Mouse (Mus musculus) kidney, adult 9 months (tissue): ENCODE data around the gene Gbp3.

Source experiments
- DNase-seq: peaks from one replicate; pipeline ENCODE4 v3.0.0; 2022

The Gbp3 gene

DNA sequence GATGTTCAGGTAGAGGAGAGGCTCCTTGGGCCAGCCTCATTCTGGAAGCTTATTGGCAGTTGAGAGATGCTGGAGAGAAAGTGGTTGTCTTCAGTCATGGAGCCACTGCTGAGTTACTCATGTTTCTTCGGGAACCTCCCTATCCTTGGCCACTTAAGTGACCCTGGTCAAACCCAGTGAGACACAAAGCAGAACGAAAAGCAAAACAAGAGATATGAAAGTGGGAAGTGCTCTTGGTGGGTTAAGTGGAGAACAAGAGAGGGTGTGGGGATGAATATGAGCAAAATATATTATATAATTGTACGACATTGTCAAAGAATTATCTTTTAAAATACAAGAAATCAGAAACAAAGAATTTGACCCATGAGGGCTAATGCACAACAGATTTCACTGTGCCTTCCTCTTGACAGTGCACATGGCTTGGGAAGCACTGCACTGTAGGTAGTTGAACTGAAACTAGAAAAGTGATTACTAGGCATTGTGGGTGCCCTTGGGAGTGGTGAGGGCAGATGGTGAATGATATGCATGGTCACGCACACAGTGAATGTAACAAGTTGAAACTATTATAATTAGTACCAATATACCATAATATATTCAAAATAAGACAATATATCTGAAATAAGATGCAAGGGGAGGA lies 30.7 kb downstream of the Gbp3 start:
- no peak for DNase-seq

- DNase-seq, result no peak
Measured at GRCm38 (mm10) chr3:142594547-142594946, 34.7 kb downstream of the Gbp3 start, which contains the start of gene Gbp2b. Gbp2b (plus strand) TSS chr3:142594847.

GRCm38 (mm10) chr3:142597923-142598322 lies 38.1 kb downstream of the Gbp3 start:
- no peak for DNase-seq

DNA sequence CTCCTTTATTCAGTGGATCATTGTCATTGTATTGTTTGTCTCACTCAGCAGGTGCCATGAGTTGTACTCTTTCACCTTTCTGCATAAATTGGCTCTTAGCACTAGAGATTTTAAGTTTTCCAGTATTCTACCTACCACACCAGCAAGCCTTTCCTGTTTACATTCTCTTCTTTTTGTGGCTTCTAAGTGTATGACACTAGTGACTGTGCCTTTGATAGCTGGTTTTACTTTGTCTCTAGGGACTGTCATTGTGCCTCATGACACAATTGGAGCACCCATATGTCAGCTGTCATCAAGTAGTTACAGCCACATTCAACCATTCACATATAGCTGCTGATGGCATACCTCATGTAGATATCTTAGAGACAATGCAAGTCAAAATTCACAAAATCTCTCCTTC lies 41.8 kb downstream of the Gbp3 start:
- no peak for DNase-seq

DNA sequence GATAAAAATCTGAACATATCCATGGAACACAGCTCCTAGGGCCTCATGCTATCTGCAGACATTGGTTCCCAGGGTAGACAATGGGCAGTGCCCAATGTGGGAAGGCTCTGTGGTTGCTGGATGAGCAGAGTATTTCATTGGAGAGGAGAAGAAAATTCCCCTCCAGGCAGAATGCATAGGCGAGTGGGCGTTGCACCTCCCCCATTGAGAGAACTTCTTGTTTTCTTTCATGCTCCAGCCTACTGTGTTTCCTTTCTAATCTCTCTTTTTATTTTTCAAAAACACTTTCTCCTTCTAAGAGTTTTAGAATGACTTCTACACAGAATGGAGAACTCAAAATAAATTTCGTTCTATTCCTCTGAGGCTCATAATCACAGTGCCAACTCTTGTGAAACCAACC lies 58.8 kb downstream of the Gbp3 start:
- no peak for DNase-seq

GRCm38 (mm10) chr3:142619606-142620005 lies 59.8 kb downstream of the Gbp3 start:
- DNase-seq, result peak; percentile 8

DNA sequence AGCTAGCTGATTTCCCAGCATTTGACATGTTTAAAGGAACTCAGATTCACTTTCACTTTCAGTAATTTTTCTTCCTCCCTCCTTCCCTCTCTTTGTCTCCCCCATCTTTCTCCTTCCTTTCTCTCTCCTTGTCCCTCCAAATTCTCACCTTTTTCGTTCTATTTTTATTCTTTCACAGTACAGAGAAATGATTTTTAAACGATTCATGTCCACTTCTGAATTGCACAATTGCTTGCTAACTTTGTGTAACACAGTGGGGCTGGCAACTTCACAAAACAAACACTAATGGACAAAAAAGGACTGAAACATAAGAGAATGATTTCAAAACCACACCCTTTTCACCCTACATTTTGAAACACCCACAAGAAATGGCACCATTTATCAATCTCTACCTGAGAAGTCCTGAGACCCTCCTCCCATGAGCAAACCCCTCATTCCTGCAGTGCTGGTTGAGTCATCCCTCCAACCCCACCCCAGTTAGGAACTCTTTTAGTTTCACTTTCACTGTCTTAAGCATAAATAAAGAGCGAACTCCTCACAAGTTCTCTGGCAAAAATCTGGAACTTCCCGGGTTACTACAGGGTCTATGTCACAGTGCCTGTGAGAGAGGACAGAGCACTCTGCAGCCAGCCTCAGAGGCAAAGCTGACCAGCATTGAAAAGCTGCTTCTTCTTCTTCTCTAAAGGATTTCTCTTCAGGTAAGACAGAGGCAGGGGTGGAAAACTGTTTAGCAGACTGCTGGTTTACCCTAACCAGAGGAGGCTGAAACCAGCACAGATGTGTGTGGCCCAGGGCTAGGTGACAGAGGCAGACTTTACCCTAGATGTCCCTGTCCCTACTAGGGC lies 60.5 kb downstream of the Gbp3 start, which contains the start of gene Gbp2:
Gbp2 (plus strand) TSS at position 492 of the 845 bp plus-strand sequence.
- peak; percentile 48 for DNase-seq

DNA sequence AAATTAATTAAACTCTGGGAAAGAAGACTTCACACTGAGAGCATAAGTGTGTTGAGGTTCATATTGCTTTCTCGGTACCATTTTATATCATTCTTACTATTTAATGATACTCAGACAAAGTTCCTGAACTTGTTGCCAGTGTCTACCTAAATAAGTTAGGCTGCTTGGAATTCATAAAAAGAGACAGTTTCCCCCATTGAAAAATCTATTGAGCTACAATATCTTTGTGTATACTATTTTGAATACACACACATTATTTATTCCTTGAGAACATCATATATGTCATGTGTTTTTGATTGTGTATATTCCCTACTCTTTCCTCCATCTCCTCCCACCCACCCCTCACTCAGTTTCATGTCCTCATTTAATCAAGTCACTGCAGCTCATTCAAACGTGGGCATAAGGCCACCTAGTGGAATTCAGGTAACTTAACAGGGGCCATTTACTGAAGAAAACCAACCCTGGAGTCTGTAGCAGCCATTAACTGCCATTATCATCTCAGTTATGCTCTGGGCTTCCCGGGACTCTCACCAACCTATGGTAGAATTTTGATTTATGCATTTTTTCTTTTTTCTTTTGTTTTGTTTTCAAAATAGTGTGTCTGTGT lies 61.2 kb downstream of the Gbp3 start:
- DNase-seq, result no peak
